Mouse (Mus musculus) inflammation-experienced regulatory T-cells (primary cell): ENCODE measurements around the gene Gm42878. TPM values are rescaled to one million over a fixed set of nuclear protein-coding genes. Genes with fewer than 3 reads are reported as not detected.

Experiments used
- polyA plus RNA-seq, 2 experiments: library from polyadenylated mRNA; unstranded; fragments of 100-300 nt; shearing (Covaris generic); gene quantifications; one replicate each; pipeline ENCODE4 v1.2.1; 2017

Gm42878 gene
- under 1 TPM in 1 of 2 experiments, not detected in 1; 0.55 TPM for polyA plus RNA-seq

GRCm38 (mm10) chr5:121544910-121545792, at the start of gene Gm42878, which contains the start of gene Adam1a:
Gm42878 (minus strand) TSS chr5:121545482.
Adam1a (minus strand) TSS chr5:121545482.

GRCm38 (mm10) chr5:121593451-121594401, 48.4 kb upstream of the Gm42878 start, which contains the start of gene Aldh2:
Aldh2 (minus strand) TSS chr5:121593824.

GRCm38 (mm10) chr5:121545793-121546529, 679 bp upstream of the Gm42878 start, which contains the start of gene Mapkapk5:
Mapkapk5 (minus strand) TSS chr5:121545905.

DNA sequence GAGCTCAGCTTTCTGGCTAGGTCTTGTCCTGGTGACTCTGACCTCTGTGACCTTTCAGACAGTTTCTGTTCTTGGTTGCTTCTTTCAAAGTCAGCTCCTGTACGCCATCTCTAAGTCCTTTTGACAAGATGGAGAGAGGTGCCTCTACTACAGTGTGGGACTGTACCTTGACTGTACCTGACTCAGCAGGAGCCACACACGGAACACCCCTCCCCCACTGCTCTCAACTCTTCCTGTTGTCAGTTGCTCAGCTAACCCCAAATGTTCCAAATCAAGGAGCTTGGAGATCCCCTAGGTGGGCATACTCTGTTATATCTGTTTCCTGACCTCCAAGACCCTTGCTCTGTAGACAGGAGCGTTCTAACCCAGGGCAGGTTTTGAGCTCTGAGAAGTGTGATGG, 42.1 kb downstream of the Gm42878 start, which contains the start of gene Adam1b:
Gene Adam1b (minus strand): TSS at position 205 of the 400 bp plus-strand sequence.

Other genes starting within 250 kb of the Gm42878 start
- 10 to 100 TPM; 51.1 to 53.6 TPM for gene Trafd1, start 159.8 kb downstream of the Gm42878 start, polyA plus RNA-seq
- 10 to 100 TPM; 32.9 to 45.0 TPM for gene Naa25, start 147.5 kb downstream of the Gm42878 start, polyA plus RNA-seq
- 1 to 10 TPM; 1.6 to 2.5 TPM for gene Tmem116, start 93.6 kb downstream of the Gm42878 start, polyA plus RNA-seq
- gene Erp29, start 93.0 kb downstream of the Gm42878 start, polyA plus RNA-seq = 10 to 100 TPM; 54.3 to 68.4 TPM
- under 1 TPM in 1 of 2 experiments, not detected in 1; 0.06 TPM for gene Adam1b, start 42.0 kb downstream of the Gm42878 start, polyA plus RNA-seq
- gene Adam1a, start within 50 bp of the Gm42878 start, polyA plus RNA-seq = 1 to 10 TPM in 1 of 2 experiments, under 1 TPM in 1; 0.83 to 2.2 TPM
- gene Mapkapk5, start 423 bp upstream of the Gm42878 start, polyA plus RNA-seq = 10 to 100 TPM; 48.0 to 60.5 TPM
- gene Aldh2, start 48.3 kb upstream of the Gm42878 start, polyA plus RNA-seq = 10 to 100 TPM; 22.1 to 30.5 TPM
- gene Acad12, start 73.5 kb upstream of the Gm42878 start, polyA plus RNA-seq = 1 to 10 TPM; 2.2 to 7.6 TPM
- 10 to 100 TPM in 1 of 2 experiments, 1 to 10 TPM in 1; 6.6 to 10.1 TPM for gene Acad10, start 115.0 kb upstream of the Gm42878 start, polyA plus RNA-seq
- 10 to 100 TPM; 58.0 to 73.6 TPM for gene Brap, start 115.1 kb upstream of the Gm42878 start, polyA plus RNA-seq
- gene Atxn2, start 165.9 kb upstream of the Gm42878 start, polyA plus RNA-seq = 10 to 100 TPM; 48.1 to 67.6 TPM